ENCODE assay signal across 11 mouse cellular contexts in genomic region chr10:54118223-54118912, GRCm38 (mm10). TPM values are rescaled to one million over a fixed set of nuclear protein-coding genes. Genes with fewer than 3 reads are reported as not detected.
DNase-seq lines count a peak whose midpoint lies in the region; ATAC-seq and TF ChIP-seq lines count a peak whose summit lies in the region.
"Had no signal": no experiment of that assay in that cellular context is flagged by ENCODE, and none has a peak within 500 bp of the region (broad histone marks: within the 10 kb centered on the region; RNA-seq: fewer than 3 reads in every experiment).

No protein-coding gene starts in this region.

- H3ac ChIP-seq in myocyte (ENCODE audit: control insufficient read depth, insufficient read length), result no peak overlapping the region

- H3K4me3 ChIP-seq in heart, embryonic 10.5 days, result no peak overlapping the region
- no peak overlapping the region for H3K4me3 ChIP-seq in heart, embryonic 11.5 days (ENCODE audit: low read depth, low read length)
- no peak overlapping the region for H3K4me3 ChIP-seq in liver, adult 2 months (ENCODE audit: insufficient read depth, low read depth, low read length)
- no peak overlapping the region for H3K4me3 ChIP-seq in myocyte
- H3K4me3 ChIP-seq: hindbrain, embryonic 13.5 days; left cerebral cortex, adult 2 months had no signal

- DNase-seq in heart, embryonic 10.5 days (ENCODE audit: low spot score), result no peak
- peak; percentile 10 for DNase-seq in liver, adult 2 months (ENCODE audit: extremely low read depth, low read depth, low spot score)
- DNase-seq in liver, result no peak
- no peak for DNase-seq in c-Kit-positive CD71-positive TER-119-positive erythroid progenitor cells, embryonic 14.5 days (ENCODE audit: low spot score)

- no peak overlapping the region for H3K4me2 ChIP-seq in heart, embryonic 11.5 days
- H3K4me2 ChIP-seq in myocyte (ENCODE audit: low read depth), result peak overlapping the region; percentile 45
- H3K4me2 ChIP-seq: hindbrain, embryonic 13.5 days had no signal

- peak overlapping the region; percentile 18; the same call in 1 of the 2 replicates for H3K27ac ChIP-seq in heart, embryonic 10.5 days
- H3K27ac ChIP-seq in heart, embryonic 11.5 days (ENCODE audit: low read depth, low read length), result no peak overlapping the region
- no peak overlapping the region for H3K27ac ChIP-seq in liver, adult 2 months (replicated peaks; ENCODE audit: insufficient read depth, low read depth, low read length)
- H3K27ac ChIP-seq: hindbrain, embryonic 13.5 days; left cerebral cortex, adult 2 months had no signal

- H3K79me2 ChIP-seq in liver, adult 2 months (ENCODE audit: control insufficient read depth, insufficient read depth, low read length), result no peaks in the 10 kb centered on the region
- no peaks in the 10 kb centered on the region for H3K79me2 ChIP-seq in myocyte (ENCODE audit: control insufficient read depth, insufficient read depth)

- TF ChIP-seq CTCF in liver, adult 2 months (IDR thresholded peaks at IDR 0.05; ENCODE audit: low read depth, low read length), result no peak

- H3K4me1 ChIP-seq in heart, embryonic 10.5 days, result peaks cover 22% of the 10 kb centered on the region
- H3K4me1 ChIP-seq in heart, embryonic 11.5 days (ENCODE audit: control insufficient read depth, insufficient read depth, low read length), result peaks cover 5% of the 10 kb centered on the region
- H3K4me1 ChIP-seq in liver, adult 2 months (ENCODE audit: control insufficient read depth, insufficient read depth, low read length), result no peaks in the 10 kb centered on the region
- H3K4me1 ChIP-seq: hindbrain, embryonic 13.5 days had no signal

- no peak for TF ChIP-seq POLR2A in liver, adult 2 months (IDR thresholded peaks at IDR 0.05; ENCODE audit: extremely low read depth, insufficient read depth, low read length)
- no peak for TF ChIP-seq POLR2A in myocyte (IDR thresholded peaks at IDR 0.05; ENCODE audit: insufficient read length, low read depth)

- 31% methylated on average over 4 of the region's 4 CpGs for WGBS in heart, embryonic 10.5 days
- 24% methylated on average over 4 of the region's 4 CpGs for WGBS in heart, embryonic 11.5 days (ENCODE audit: insufficient replicate concordance)
- WGBS in liver, adult 2 months, result 71% methylated on average over 4 of the region's 4 CpGs

- H3K9ac ChIP-seq in heart, embryonic 11.5 days (ENCODE audit: low read depth, low read length), result no peak overlapping the region
- no peak overlapping the region for H3K9ac ChIP-seq in liver, adult 2 months (ENCODE audit: low read depth, low read length)
- H3K9ac ChIP-seq: hindbrain, embryonic 13.5 days had no signal

- no peaks in the 10 kb centered on the region for H3K36me3 ChIP-seq in heart, embryonic 10.5 days
- no peaks in the 10 kb centered on the region for H3K36me3 ChIP-seq in heart, embryonic 11.5 days (ENCODE audit: control insufficient read depth, insufficient read depth, low read length)
- H3K36me3 ChIP-seq in liver, adult 2 months (ENCODE audit: control insufficient read depth, insufficient read depth, low read length), result no peaks in the 10 kb centered on the region
- no peaks in the 10 kb centered on the region for H3K36me3 ChIP-seq in myocyte (ENCODE audit: control insufficient read depth, insufficient read depth)
- H3K36me3 ChIP-seq: hindbrain, embryonic 13.5 days had no signal

- ATAC-seq in heart, embryonic 11.5 days (replicated peaks; ENCODE audit: insufficient number of reproducible peaks, low FRiP score, low TSS enrichment), result no peak
- ATAC-seq in hematopoietic stem cell, adult 5-6 weeks (replicated peaks in 1 of 2; ENCODE audit: insufficient read depth in 1 of 2, low FRiP score in 2 of 2, low TSS enrichment in 1 of 2, low read depth in 1 of 2, poor library complexity in 2 of 2, severe bottlenecking in 2 of 2), result peak; percentile 18 to 24; a peak in 3 of 4 replicates
- no peak for ATAC-seq in erythroblast, adult 5-6 weeks (replicated peaks; ENCODE audit: low FRiP score, poor library complexity, severe bottlenecking)

- no peaks in the 10 kb centered on the region for H3K27me3 ChIP-seq in heart, embryonic 10.5 days (ENCODE audit: insufficient read depth, poor library complexity, severe bottlenecking)
- H3K27me3 ChIP-seq in heart, embryonic 11.5 days (ENCODE audit: control insufficient read depth, insufficient read depth, low read length), result no peaks in the 10 kb centered on the region
- no peaks in the 10 kb centered on the region; the same call in 1 of the 2 replicates for H3K27me3 ChIP-seq in liver, adult 2 months (ENCODE audit: control insufficient read depth, insufficient read depth, low read length)
- H3K27me3 ChIP-seq in myocyte (ENCODE audit: control insufficient read depth, insufficient read depth, insufficient read length), result no peaks in the 10 kb centered on the region
- H3K27me3 ChIP-seq: hindbrain, embryonic 13.5 days; megakaryocyte, embryonic 14.5 days had no signal

- H3K9me3 ChIP-seq in heart, embryonic 10.5 days, result no peaks in the 10 kb centered on the region
- no peaks in the 10 kb centered on the region for H3K9me3 ChIP-seq in heart, embryonic 11.5 days (replicated peaks; ENCODE audit: control insufficient read depth, low read length)
- H3K9me3 ChIP-seq: hindbrain, embryonic 13.5 days; megakaryocyte, embryonic 14.5 days had no signal

TF ChIP-seq in myocyte, 11 proteins besides CTCF, POLR2A, EP300 and RAD21:
- TF ChIP-seq SRF (IDR thresholded peaks at IDR 0.05; ENCODE audit: control insufficient read depth, insufficient read length, low read depth) (no peak), MAX (IDR thresholded peaks at IDR 0.05; ENCODE audit: low read depth) (no peak), MYOG (IDR thresholded peaks at IDR 0.05; ENCODE audit: control insufficient read depth in 1 of 3, insufficient read depth in 1 of 3, insufficient read length in 2 of 3, low read depth in 2 of 3) (no peak), REST (IDR thresholded peaks at IDR 0.05; ENCODE audit: insufficient read depth, insufficient read length) (no peak), CEBPB (IDR thresholded peaks at IDR 0.05; ENCODE audit: insufficient read depth, poor library complexity, severe bottlenecking) (no peak), POLR2AphosphoS2 (IDR thresholded peaks at IDR 0.05; ENCODE audit: insufficient read length, low read depth) (no peak), TCF12 (IDR thresholded peaks at IDR 0.05; ENCODE audit: insufficient read depth, poor library complexity, severe bottlenecking) (no peak), MYOD1 (IDR thresholded peaks at IDR 0.05; ENCODE audit: control insufficient read depth in 1 of 3, insufficient read length in 2 of 3, low read depth in 2 of 3) (no peak), TCF3 (IDR thresholded peaks at IDR 0.05; ENCODE audit: insufficient read length, low read depth) (no peak), E2F4 (IDR thresholded peaks at IDR 0.05; ENCODE audit: insufficient read depth) (no peak), USF1 (IDR thresholded peaks at IDR 0.05; ENCODE audit: low read depth) (no peak)

RNA-seq across cellular contexts. Expression of gene Man1a, which starts 42.0 kb away (rescaled TPM):
- 8.1 and 11.2 TPM in 2 replicates for polyA plus RNA-seq in heart, embryonic 10.5 days (2016; fragmentation: Nextera tagmentation; extraction: Ambion mirVana)
- polyA plus RNA-seq in heart, embryonic 11.5 days (2014; fragmentation: Nextera tagmentation; extraction: Ambion mirVana), result 8.5 and 8.8 TPM in 2 replicates
- 161 and 171 TPM in 2 replicates for total RNA-seq in liver, adult 2 months (2014; rRNA removed)
- 45.4 and 53.7 TPM in 2 replicates for polyA plus RNA-seq in liver, adult 2 months (2012; rRNA removed)
- 101 and 123 TPM in 2 replicates for total RNA-seq in hematopoietic stem cell, adult 5-6 weeks (2017)
- 3.0 TPM for polyA plus RNA-seq in myocyte (2012; fragmentation: generic; extraction: Trizol)
- total RNA-seq in erythroblast, adult 5-6 weeks (2015; ENCODE audit: low replicate concordance), result 127 and 129 TPM in 2 replicates
- total RNA-seq in erythroblast, adult 5-6 weeks (2017; ENCODE audit: low replicate concordance), result 163 and 164 TPM in 2 replicates

Comparison
In these comparisons a context has a peak if more than half of its experiments do, and no peak if none do; other contexts are left out.
1. ATAC-seq: peak in hematopoietic stem cell, adult 5-6 weeks (2 of 2); none in heart, embryonic 11.5 days (single experiment) and erythroblast, adult 5-6 weeks (single experiment).